Mouse (Mus musculus): ENCODE measurements at regions not wholly inside any gene's neighbourhood (a gene's known extent, or its start where the extent isn't known, plus 50 kb on each side); places are given as distances from the start of the nearest gene placed in this dataset.

DNA sequence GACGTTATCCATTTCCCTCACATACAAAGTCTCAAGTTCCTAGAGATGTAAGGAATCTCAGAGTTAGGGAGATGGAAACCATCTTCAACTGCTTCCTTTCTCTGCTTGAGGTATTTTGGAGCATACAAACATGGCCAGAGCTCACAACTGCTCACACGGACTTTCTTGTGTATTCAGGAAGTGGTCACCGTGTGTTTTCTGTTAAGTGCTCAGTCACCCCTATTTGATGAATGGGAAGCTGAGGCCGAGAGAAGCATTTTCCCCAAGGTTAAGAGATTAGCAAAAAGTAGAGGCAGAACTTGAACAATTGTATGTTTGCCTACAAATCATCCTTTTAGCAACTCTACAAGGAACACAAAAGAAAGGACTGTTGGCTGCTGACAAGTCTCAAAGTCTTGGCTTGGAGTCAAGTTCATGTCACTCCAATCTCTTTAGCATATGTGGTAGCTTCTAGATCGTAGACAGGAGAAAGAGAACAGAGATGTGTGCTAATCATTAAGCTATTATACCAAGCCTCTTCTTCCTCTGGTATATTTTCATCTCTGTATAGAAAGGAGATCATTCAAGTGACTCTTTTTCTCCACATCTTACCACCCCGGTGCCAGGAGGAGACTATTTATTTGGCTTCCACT, 170.8 kb upstream of the Sel1l start:
- Histone ChIP-seq H3K4me1 (ENCODE audit: control insufficient read depth in 1 of 2, insufficient read depth in 2 of 2, low read length in 2 of 2) (no peaks in the 10 kb centered on the region), H3K4me3 (ENCODE audit: control insufficient read depth in 1 of 2, insufficient read depth in 1 of 2, low read depth in 2 of 2, low read length in 2 of 2) (no peak overlapping the region), H3K27me3 (ENCODE audit: control insufficient read depth in 1 of 2, insufficient read depth in 2 of 2, low read length in 2 of 2) (no peaks in the 10 kb centered on the region), H3K27ac (ENCODE audit: control insufficient read depth, low read depth, low read length) (no peak overlapping the region), H3K9ac (ENCODE audit: control insufficient read depth, low read depth, low read length, poor library complexity, severe bottlenecking) (no peak overlapping the region), H3K9me3 (replicated peaks; ENCODE audit: insufficient read depth, low read length) (no peaks in the 10 kb centered on the region), H3K79me2 (ENCODE audit: control insufficient read depth, insufficient read depth, low read length, poor library complexity) (no peaks in the 10 kb centered on the region), H3K36me3 (ENCODE audit: control insufficient read depth in 1 of 2, insufficient read depth in 2 of 2, low read length in 2 of 2) (no peaks in the 10 kb centered on the region)
- TF ChIP-seq GATA1 (IDR thresholded peaks at IDR 0.05; ENCODE audit: low read depth, low read length) (no peak), ZMIZ1 (IDR thresholded peaks at IDR 0.05; ENCODE audit: low read depth, low read length) (no peak), RCOR1 (IDR thresholded peaks at IDR 0.05; ENCODE audit: low read depth, low read length) (no peak), MEF2A (IDR thresholded peaks at IDR 0.05; ENCODE audit: extremely low read depth, insufficient replicate concordance, low read depth, low read length, poor library complexity, severe bottlenecking) (no peak), UBTF (IDR thresholded peaks at IDR 0.05; ENCODE audit: borderline replicate concordance, insufficient read depth, low read depth, low read length) (no peak), E2F4 (IDR thresholded peaks at IDR 0.05; ENCODE audit: borderline replicate concordance, low read depth, low read length) (no peak), EP300 (IDR thresholded peaks at IDR 0.05; ENCODE audit: low read depth in 1 of 2, low read length in 2 of 2) (no peak), POLR2AphosphoS2 (IDR thresholded peaks at IDR 0.05; ENCODE audit: low read length) (no peak), JUND (IDR thresholded peaks at IDR 0.05; ENCODE audit: low read depth, low read length) (no peak), USF1 (IDR thresholded peaks at IDR 0.05; ENCODE audit: low read depth, low read length) (no peak)
- DNase-seq (ENCODE audit: low read depth, low spot score), result no peak

DNA sequence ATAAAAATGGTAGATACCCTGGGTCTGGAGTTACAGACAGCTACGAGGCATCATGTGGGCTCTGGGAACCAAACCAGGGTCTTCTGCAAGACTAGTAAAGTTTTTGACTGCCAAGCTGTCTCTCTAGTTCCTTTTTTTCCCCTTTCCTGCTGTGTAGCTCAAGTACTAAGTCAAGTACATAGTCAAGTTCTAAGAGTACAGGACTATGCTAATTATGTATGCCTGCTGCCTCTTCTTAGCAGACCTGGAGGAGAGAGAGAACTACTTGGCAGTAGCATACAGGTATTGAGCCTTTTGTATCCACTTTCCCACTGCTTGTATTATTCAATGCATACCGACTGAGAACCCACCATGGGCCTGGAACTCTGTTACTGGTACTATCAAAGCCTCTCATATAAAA, 166.4 kb upstream of the Sel1l start:
- no peaks in the 10 kb centered on the region for H3K9me3 ChIP-seq (replicated peaks; ENCODE audit: insufficient read depth, low read length)
- DNase-seq (ENCODE audit: low read depth, low spot score), result no peak
- no peak overlapping the region for H3K4me3 ChIP-seq (ENCODE audit: control insufficient read depth in 1 of 2, insufficient read depth in 1 of 2, low read depth in 2 of 2, low read length in 2 of 2)
- no peak for TF ChIP-seq MEF2A (IDR thresholded peaks at IDR 0.05; ENCODE audit: extremely low read depth, insufficient replicate concordance, low read depth, low read length, poor library complexity, severe bottlenecking)
- TF ChIP-seq BHLHE40 (IDR thresholded peaks at IDR 0.05; ENCODE audit: borderline replicate concordance, low read depth, low read length), result no peak
- no peak for TF ChIP-seq ZNF384 (IDR thresholded peaks at IDR 0.05; ENCODE audit: low read depth, low read length)
- TF ChIP-seq TBP (IDR thresholded peaks at IDR 0.05; ENCODE audit: low read depth, low read length), result no peak
- no peak for TF ChIP-seq MXI1 (IDR thresholded peaks at IDR 0.05; ENCODE audit: low read depth, low read length)
- no peak for TF ChIP-seq POLR2A (IDR thresholded peaks at IDR 0.05; ENCODE audit: control insufficient read depth in 1 of 2, insufficient read depth in 1 of 2, low read depth in 1 of 2, low read length in 2 of 2, poor library complexity in 1 of 2)
- TF ChIP-seq KAT2A (conservative IDR thresholded peaks at IDR 0.05; ENCODE audit: low read depth, low read length), result no peak
- TF ChIP-seq USF1 (IDR thresholded peaks at IDR 0.05; ENCODE audit: low read depth, low read length), result no peak
- no peak for TF ChIP-seq USF2 (IDR thresholded peaks at IDR 0.05; ENCODE audit: borderline replicate concordance in 1 of 2, insufficient read depth in 1 of 2, low read depth in 1 of 2, low read length in 2 of 2)
- no peak for TF ChIP-seq GATA1 (IDR thresholded peaks at IDR 0.05; ENCODE audit: low read depth, low read length)
- TF ChIP-seq CHD1 (IDR thresholded peaks at IDR 0.05; ENCODE audit: low read depth, low read length), result no peak
- no peaks in the 10 kb centered on the region for H3K27me3 ChIP-seq (ENCODE audit: control insufficient read depth in 1 of 2, insufficient read depth in 2 of 2, low read length in 2 of 2)
- no peak overlapping the region for H3K9ac ChIP-seq (ENCODE audit: control insufficient read depth, low read depth, low read length, poor library complexity, severe bottlenecking)
- no peaks in the 10 kb centered on the region for H3K79me2 ChIP-seq (ENCODE audit: control insufficient read depth, insufficient read depth, low read length, poor library complexity)
- H3K27ac ChIP-seq (ENCODE audit: control insufficient read depth, low read depth, low read length), result no peak overlapping the region
- no peaks in the 10 kb centered on the region for H3K4me1 ChIP-seq (ENCODE audit: control insufficient read depth in 1 of 2, insufficient read depth in 2 of 2, low read length in 2 of 2)
- no peaks in the 10 kb centered on the region for H3K36me3 ChIP-seq (ENCODE audit: control insufficient read depth in 1 of 2, insufficient read depth in 2 of 2, low read length in 2 of 2)
